Mouse (Mus musculus) midbrain, embryonic 14.5 days (tissue): ENCODE data around the gene Exoc3l2. TPM values are rescaled to one million over a fixed set of nuclear protein-coding genes. Genes with fewer than 3 reads are reported as not detected.
"Not testable (repeated sequence)": the region's sequence is repeated elsewhere in the genome, so short reads cannot be mapped to it uniquely, and the experiment has no call there.

Experiments
- ATAC-seq: fragments of 200-750 bp; cut with Nextera tagmentation; 2 replicates; pipeline ENCODE4 v1.8.0; 2017; ENCODE audit warnings: moderate number of reproducible peaks, moderate library complexity; ENCODE audit not compliant: low FRiP score, low TSS enrichment
- DNase-seq: peaks from one replicate; pipeline ENCODE4 v3.0.0-alpha.2; 2015
- H3K27ac ChIP-seq: fragments of 300-500 bp; sonication (generic); replicated peaks from 2 replicates; pipeline ENCODE4 v1.5.1; 2014; ENCODE audit warnings: mild to moderate bottlenecking, low read depth, low read length, moderate library complexity
- H3K27me3 ChIP-seq: fragments of 300-500 bp; sonication (generic); 2 replicates; pipeline ENCODE4 v1.6.1; 2014; ENCODE audit warnings: low read length, control low read depth, mixed read lengths; ENCODE audit not compliant: control insufficient read depth, insufficient read depth
- H3K36me3 ChIP-seq: fragments of 300-500 bp; sonication (generic); 2 replicates; pipeline ENCODE4 v1.6.1; 2014; ENCODE audit warnings: low read length, control low read depth; ENCODE audit not compliant: control insufficient read depth, insufficient read depth
- H3K4me1 ChIP-seq: fragments of 300-500 bp; sonication (generic); 2 replicates; pipeline ENCODE4 v1.6.1; 2014; ENCODE audit warnings: mild to moderate bottlenecking, antibody characterized with exemption, low read length, control low read depth; ENCODE audit not compliant: control insufficient read depth, insufficient read depth
- H3K4me2 ChIP-seq: fragments of 300-500 bp; sonication (generic); 2 replicates; pipeline ENCODE4 v1.6.1; 2014; ENCODE audit warnings: mild to moderate bottlenecking, low read length, moderate library complexity
- H3K4me3 ChIP-seq: fragments of 300-500 bp; sonication (generic); replicated peaks from 2 replicates; pipeline ENCODE4 v1.5.1; 2014; ENCODE audit warnings: low read depth, low read length
- H3K9ac ChIP-seq: fragments of 300-500 bp; sonication (generic); replicated peaks from 2 replicates; pipeline ENCODE4 v1.6.1; 2014; ENCODE audit warnings: mild to moderate bottlenecking, low read length, moderate library complexity
- H3K9me3 ChIP-seq: fragments of 300-500 bp; sonication (generic); 2 replicates; pipeline ENCODE4 v1.6.1; 2016; ENCODE audit warnings: low read length, control low read depth, mixed read lengths; ENCODE audit not compliant: control insufficient read depth
- WGBS: fragments of 180-500 bp; shearing (Covaris S2); extraction: QIAGEN DNeasy Blood & Tissue Kit; methylation state at CpG from one replicate; pipeline ENCODE4 v1.1.7; 2014; 5-methylcytosine and 5-hydroxymethylcytosine counted together
- polyA plus RNA-seq: library from polyadenylated mRNA; unstranded; fragments of >200 nt; fragmentation: Nextera tagmentation; extraction: Ambion mirVana; gene quantifications from 2 replicates; pipeline ENCODE4 v1.2.1, GENCODE M21; 2014

The Exoc3l2 gene
- polyA plus RNA-seq, 1 experiment from 2014 or later, result 0.29 TPM

DNA sequence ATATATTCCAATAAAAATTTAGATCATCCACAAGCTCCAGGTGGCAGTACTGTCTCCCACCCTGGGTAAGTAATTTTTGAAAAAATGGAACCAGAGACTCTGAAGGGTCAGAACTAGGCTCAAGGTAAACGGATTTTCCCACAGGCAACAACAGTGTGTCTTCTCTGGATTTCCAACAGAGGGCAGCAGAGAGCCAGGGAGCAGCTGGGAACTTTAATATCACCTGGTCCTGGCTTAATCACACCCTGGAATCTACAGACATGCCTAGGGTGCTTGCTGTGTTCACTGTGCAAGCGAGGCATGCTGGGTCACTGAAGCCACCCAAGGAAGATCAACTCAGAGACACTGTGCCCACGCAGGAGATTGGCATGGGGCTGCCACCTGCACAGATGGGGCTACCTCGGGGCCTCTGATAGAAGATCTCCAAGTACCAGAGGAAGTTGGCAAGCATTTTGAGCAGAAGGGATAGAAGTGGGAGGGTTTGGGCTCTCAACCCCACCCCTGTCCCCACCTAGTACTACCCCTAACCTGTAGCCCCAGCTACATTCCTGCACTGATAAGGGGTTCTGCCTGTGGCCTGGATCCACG is 40.4 kb downstream of the Exoc3l2 start:
- 41% methylated on average over 5 of the region's 5 CpGs for WGBS
- peak; percentile 74 for DNase-seq
- no peak overlapping the region for H3K27ac ChIP-seq

GRCm38 (mm10) chr7:19506326-19506725 is 43.2 kb downstream of the Exoc3l2 start:
- 22% methylated on average over 6 of the region's 6 CpGs for WGBS
- Histone ChIP-seq H3K36me3 (no peaks in the 10 kb centered on the region), H3K27me3 (no peaks in the 10 kb centered on the region), H3K4me2 (peak overlapping the region; percentile 67), H3K27ac (no peak overlapping the region), H3K9ac (no peak overlapping the region), H3K9me3 (no peaks in the 10 kb centered on the region), H3K4me3 (peak overlapping the region; percentile 77), H3K4me1 (peaks cover 18% of the 10 kb centered on the region)
- no peak for ATAC-seq
- peak; percentile 24 for DNase-seq

More for the DNA sequence above, 40.4 kb downstream of the Exoc3l2 start:
- no peak overlapping the region for H3K4me2 ChIP-seq
- H3K9me3 ChIP-seq, result no peaks in the 10 kb centered on the region
- H3K9ac ChIP-seq, result no peak overlapping the region
- H3K4me1 ChIP-seq, result peaks cover 10% of the 10 kb centered on the region
- no peak overlapping the region for H3K4me3 ChIP-seq
- H3K27me3 ChIP-seq, result no peaks in the 10 kb centered on the region
- no peaks in the 10 kb centered on the region for H3K36me3 ChIP-seq
- ATAC-seq, result no peak

DNA sequence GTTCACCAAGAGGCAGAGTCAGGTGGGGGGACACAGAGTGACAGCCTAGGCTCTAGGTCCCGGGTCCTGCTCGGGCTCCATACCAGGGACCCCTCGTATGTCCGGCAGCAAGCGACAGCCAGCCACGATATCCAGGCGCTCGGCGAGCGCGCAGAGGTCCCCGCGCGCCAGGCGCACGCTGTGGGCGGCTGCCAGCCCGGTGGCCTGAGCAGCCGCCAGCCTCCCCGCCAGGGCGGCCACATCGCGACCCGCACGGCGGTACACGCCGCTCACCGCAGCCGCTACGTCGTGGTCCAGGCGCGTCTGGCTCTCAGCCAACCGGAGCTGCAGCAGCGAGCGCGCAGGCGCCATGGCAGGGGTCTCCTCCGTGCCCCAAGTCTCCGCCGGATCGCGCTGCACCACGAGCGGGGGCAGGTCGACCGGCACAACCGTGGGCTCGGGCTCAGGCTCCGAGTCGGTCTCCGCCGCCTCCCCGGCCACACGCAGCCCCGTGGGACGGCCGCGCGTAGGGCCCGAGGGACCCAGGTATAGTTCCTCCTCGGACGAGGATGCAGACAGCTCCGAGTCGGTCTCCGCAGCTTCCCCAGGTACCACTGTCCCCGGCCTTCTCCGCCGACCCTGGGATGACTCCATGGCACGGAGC is 44.0 kb downstream of the Exoc3l2 start:
- peak; percentile 24; the same call in 1 of the 2 replicates for ATAC-seq
- Histone ChIP-seq H3K4me1 (peaks cover 18% of the 10 kb centered on the region), H3K4me3 (peak overlapping the region; percentile 77), H3K27me3 (no peaks in the 10 kb centered on the region), H3K27ac (peak overlapping the region; percentile 85), H3K9me3 (no peaks in the 10 kb centered on the region), H3K9ac (peak overlapping the region; percentile 81), H3K4me2 (peak overlapping the region; percentile 67), H3K36me3 (no peaks in the 10 kb centered on the region)
- WGBS, result under 1% methylated on average over 67 of the region's 71 CpGs
- peak; percentile 91 for DNase-seq

DNA sequence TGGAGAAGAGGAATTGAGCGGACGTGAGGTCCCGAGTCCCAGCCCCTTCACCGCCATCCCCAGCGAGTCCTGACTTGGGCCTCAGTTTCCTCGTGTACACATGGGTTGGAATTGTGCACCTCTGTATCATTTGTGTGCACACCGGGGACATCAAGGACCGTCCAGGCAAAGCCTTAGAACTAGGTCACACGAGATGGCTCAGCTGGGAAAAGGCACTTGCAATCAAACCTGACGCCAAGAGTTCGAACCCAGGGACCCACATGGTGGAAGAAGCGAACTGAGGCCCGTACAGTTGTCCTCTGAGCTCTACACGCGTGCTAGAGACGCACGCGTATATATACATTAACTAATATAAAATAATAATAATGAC is 44.5 kb downstream of the Exoc3l2 start:
- no peaks in the 10 kb centered on the region for H3K36me3 ChIP-seq
- DNase-seq (peak; percentile 40), ATAC-seq (no peak)
- no peaks in the 10 kb centered on the region for H3K27me3 ChIP-seq
- peak overlapping the region; percentile 85 for H3K27ac ChIP-seq
- peak overlapping the region; percentile 77 for H3K4me3 ChIP-seq
- H3K4me1 ChIP-seq, result peaks cover 18% of the 10 kb centered on the region
- peak overlapping the region; percentile 81; the same call in 1 of the 2 replicates for H3K9ac ChIP-seq
- peak overlapping the region; percentile 67 for H3K4me2 ChIP-seq
- 3% methylated on average over 18 of the region's 18 CpGs for WGBS
- no peaks in the 10 kb centered on the region for H3K9me3 ChIP-seq

- H3K36me3 ChIP-seq, result no peaks in the 10 kb centered on the region
- H3K4me2 ChIP-seq, result peak within 1 kb of the TSS; percentile 67
- ATAC-seq (peak; percentile 94), DNase-seq (peak; percentile 96)
- H3K4me1 ChIP-seq, result peaks cover 18% of the 10 kb centered on the region
- WGBS, result 0% methylated on average over 56 of the region's 56 CpGs
- no peaks in the 10 kb centered on the region for H3K9me3 ChIP-seq
- H3K4me3 ChIP-seq, result peak within 1 kb of the TSS; percentile 77
- peak within 1 kb of the TSS; percentile 85 for H3K27ac ChIP-seq
- H3K27me3 ChIP-seq, result no peaks in the 10 kb centered on the region
- peak within 1 kb of the TSS; percentile 81 for H3K9ac ChIP-seq
These were observed 45.2 kb downstream of the Exoc3l2 start, which contains the start of the genes Bloc1s3 and Trappc6a for GRCm38 (mm10) chr7:19508150-19508923. Gene Bloc1s3 (minus strand): TSS chr7:19508367. Gene Trappc6a (plus strand): TSS chr7:19508395.

DNA sequence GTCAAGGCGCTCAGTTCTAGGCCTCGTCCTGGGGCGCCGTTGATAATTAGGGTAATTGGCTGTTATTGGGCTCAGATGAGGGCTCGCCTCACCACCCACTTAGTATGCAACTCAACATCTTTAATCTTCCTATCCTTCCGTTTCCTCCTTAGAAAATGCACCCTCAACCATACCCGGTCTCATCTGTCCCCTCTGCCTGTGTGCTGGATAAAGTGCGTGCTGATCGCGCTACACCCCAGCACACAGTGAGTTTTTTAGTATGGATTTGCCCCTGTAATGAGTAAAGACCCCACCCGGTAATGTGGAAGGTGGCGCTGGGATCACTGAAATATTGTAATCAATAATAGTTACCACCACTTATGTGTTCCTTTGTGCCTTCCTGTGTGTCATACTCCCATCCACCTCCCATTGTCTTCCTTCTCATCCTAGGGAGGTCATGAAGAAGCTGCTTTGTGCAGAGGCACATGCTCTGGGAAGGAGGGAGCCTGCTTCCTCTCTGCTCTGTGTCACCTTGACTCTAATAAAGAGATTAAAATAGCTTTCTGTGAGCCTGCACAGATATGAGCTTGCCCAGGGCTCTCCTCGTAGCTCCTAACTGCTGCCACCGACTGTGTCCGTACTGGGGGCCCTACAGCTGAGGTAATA is 45.9 kb downstream of the Exoc3l2 start:
- peak overlapping the region; percentile 81 for H3K9ac ChIP-seq
- no peaks in the 10 kb centered on the region for H3K27me3 ChIP-seq
- peaks cover 18% of the 10 kb centered on the region for H3K4me1 ChIP-seq
- peak overlapping the region; percentile 77 for H3K4me3 ChIP-seq
- 8% methylated on average over 15 of the region's 15 CpGs for WGBS
- peak overlapping the region; percentile 67 for H3K4me2 ChIP-seq
- DNase-seq, result peak; percentile 35
- peak overlapping the region; percentile 85 for H3K27ac ChIP-seq
- no peaks in the 10 kb centered on the region for H3K9me3 ChIP-seq
- no peaks in the 10 kb centered on the region for H3K36me3 ChIP-seq
- peak; percentile 15; the same call in 1 of the 2 replicates for ATAC-seq

DNA sequence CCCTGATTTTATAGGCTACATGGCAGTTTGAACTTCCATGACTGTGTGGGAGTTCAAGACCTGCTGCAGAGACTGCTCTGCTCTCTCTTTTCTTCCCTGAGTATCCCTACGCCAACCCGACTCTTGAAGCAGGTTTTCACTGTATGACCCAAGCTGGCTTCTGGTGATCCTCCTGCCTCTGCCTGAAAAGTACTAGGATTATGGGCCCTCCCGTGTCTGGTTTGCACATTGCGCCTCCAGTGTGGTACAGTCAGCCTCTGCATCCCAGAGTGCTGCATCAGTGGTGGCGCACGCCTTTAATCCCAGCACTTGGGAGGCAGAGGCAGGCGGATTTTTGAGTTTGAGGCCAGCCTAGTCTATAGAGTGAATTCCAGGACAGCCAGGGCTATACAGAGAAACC is 46.7 kb downstream of the Exoc3l2 start:
- WGBS, result 94% methylated on average over 7 of the region's 7 CpGs
- peak overlapping the region; percentile 77 for H3K4me3 ChIP-seq
- no peak for DNase-seq
- H3K27ac ChIP-seq, result no peak overlapping the region
- ATAC-seq, result no peak
- H3K4me1 ChIP-seq, result peaks cover 18% of the 10 kb centered on the region
- peak overlapping the region; percentile 67 for H3K4me2 ChIP-seq
- no peak overlapping the region for H3K9ac ChIP-seq
- no peaks in the 10 kb centered on the region for H3K36me3 ChIP-seq
- no peaks in the 10 kb centered on the region for H3K9me3 ChIP-seq
- H3K27me3 ChIP-seq, result no peaks in the 10 kb centered on the region

GRCm38 (mm10) chr7:19511934-19512333 is 48.8 kb downstream of the Exoc3l2 start:
- not testable (repeated sequence) for H3K9me3 ChIP-seq, H3K4me3 ChIP-seq, H3K36me3 ChIP-seq, H3K27ac ChIP-seq, DNase-seq, ATAC-seq, H3K4me2 ChIP-seq, H3K9ac ChIP-seq, H3K27me3 ChIP-seq
- H3K4me1 ChIP-seq, result peaks cover 12% of the 10 kb centered on the region
- WGBS, result 95% methylated on average over 6 of the region's 7 CpGs
